In the genomic region with DNA sequence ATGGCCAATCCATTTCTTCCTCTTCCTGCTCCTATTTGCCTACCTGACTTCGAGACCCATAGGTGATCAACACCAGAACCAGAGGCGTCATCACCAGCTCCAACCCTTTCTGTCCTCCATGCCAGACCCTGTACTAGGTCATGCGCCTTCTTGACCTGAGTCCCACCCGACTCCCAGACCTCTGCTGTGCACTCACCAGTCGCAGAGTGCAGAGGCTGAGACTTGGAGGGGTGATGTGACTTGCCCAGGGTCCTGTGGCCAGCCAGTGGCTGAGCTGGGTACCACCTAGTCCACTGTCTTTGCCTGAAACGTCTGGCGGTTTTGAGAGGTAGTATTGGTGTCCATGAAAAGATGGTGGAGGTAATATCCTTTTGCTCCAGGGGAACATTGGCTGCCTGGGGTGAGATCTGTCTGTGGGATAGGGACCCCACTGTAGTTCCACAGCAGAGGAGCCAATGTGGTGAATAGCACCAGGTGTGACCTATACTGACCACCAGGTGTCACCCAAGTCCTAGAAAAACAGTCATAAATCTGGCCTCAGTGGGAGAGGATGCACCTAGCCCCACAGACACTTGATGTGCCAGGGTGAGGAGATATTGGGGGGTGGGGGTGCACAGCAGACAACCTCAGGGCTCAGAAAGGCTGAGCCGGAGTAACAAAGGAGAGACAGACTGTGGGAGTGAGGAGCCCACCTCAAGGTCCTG, we compare ENCODE assay signal across 10 mouse cellular contexts. TPM values are rescaled to one million over a fixed set of nuclear protein-coding genes. Genes with fewer than 3 reads are reported as not detected.
DNase-seq lines count a peak whose midpoint lies in the region; TF ChIP-seq lines count a peak whose summit lies in the region.
"Had no signal": no experiment of that assay in that cellular context is flagged by ENCODE, and none has a peak within 500 bp of the region (broad histone marks: within the 10 kb centered on the region; RNA-seq: fewer than 3 reads in every experiment).

No protein-coding gene starts in this region.

- in situ Hi-C loops in CH12.LX (cut with MboI; ENCODE audit: low pct_ligation_motif_present, low pct_unique_long_range_greater_than_20kb, low sequenced_read_pairs) = loop anchor here (5.0 to 10.0 kb wide), 2 partner anchors 39 to 106 kb away; no protein-coding TSS in a partner anchor

- TF ChIP-seq RAD21 in CH12.LX (IDR thresholded peaks at IDR 0.05; ENCODE audit: low read depth, low read length) = peak; percentile 74

- no peak for TF ChIP-seq EP300 in CH12.LX (IDR thresholded peaks at IDR 0.05; ENCODE audit: low read length)

- no peaks in the 10 kb centered on the region for H3K4me1 ChIP-seq in CH12.LX (ENCODE audit: control insufficient read depth in 1 of 2, insufficient read depth in 2 of 2)
- H3K4me1 ChIP-seq in hindbrain, embryonic 10.5 days (replicated peaks) = peaks cover 41% of the 10 kb centered on the region

- H3K9me3 ChIP-seq in CH12.LX (replicated peaks; ENCODE audit: low read length) = peaks cover 8% of the 10 kb centered on the region
- H3K9me3 ChIP-seq in hindbrain, embryonic 10.5 days = peaks cover 5% of the 10 kb centered on the region; the same call in 1 of the 2 replicates

- dilution Hi-C loops in CH12.LX (cut with MboI; ENCODE audit: extremely low pct_ligation_motif_present, extremely low pct_unique_long_range_greater_than_20kb, low sequenced_read_pairs) = no loop called here

- TF ChIP-seq CTCF in CH12.LX (conservative IDR thresholded peaks at IDR 0.05 in 1 of 2, IDR thresholded peaks at IDR 0.05 in 1 of 2; ENCODE audit: low read depth in 2 of 2, low read length in 2 of 2) = peak; percentile 29 to 82; a peak in 3 of 4 replicates

- H3K36me3 ChIP-seq in CH12.LX (replicated peaks in 1 of 2; ENCODE audit: control insufficient read depth in 1 of 2, insufficient read depth in 1 of 2, low read length in 1 of 2) = no peaks in the 10 kb centered on the region
- no peaks in the 10 kb centered on the region for H3K36me3 ChIP-seq in hindbrain, embryonic 10.5 days

- no peak overlapping the region for H3K27ac ChIP-seq in CH12.LX (ENCODE audit: insufficient read depth, low read depth)
- peak overlapping the region; percentile 50; the same call in 1 of the 2 replicates for H3K27ac ChIP-seq in hindbrain, embryonic 10.5 days

- DNase-seq in gastrocnemius, adult 18-20 months (ENCODE audit: low spot score) = peak; percentile 50
- DNase-seq in gastrocnemius, postnatal 25 days = no peak
- peak; percentile 26 for DNase-seq in CH12.LX (ENCODE audit: extremely low read depth)
- DNase-seq in cerebellum, postnatal 4 days (ENCODE audit: low spot score in 2 of 2) = peak; percentile 35 to 52
- DNase-seq in hindbrain, embryonic 10.5 days (ENCODE audit: low spot score) = peak; percentile 40
- peak; percentile 55 for DNase-seq in layer of hippocampus, adult 9-11 months
- DNase-seq in naive thymus-derived CD4-positive, alpha-beta T cell, adult 2 months (ENCODE audit: low read depth) = peak; percentile 6
- no peak for DNase-seq in testis, postnatal 10 days (ENCODE audit: low spot score)

- no peak for TF ChIP-seq POLR2A in CH12.LX (IDR thresholded peaks at IDR 0.05; ENCODE audit: low read depth, low read length)

- peaks cover 79% of the 10 kb centered on the region for H3K27me3 ChIP-seq in CH12.LX (replicated peaks)
- H3K27me3 ChIP-seq in hindbrain, embryonic 10.5 days (ENCODE audit: insufficient read depth, poor library complexity, severe bottlenecking) = peaks cover 4% of the 10 kb centered on the region; the same call in 1 of the 2 replicates

- H3K4me2 ChIP-seq in CH12.LX (ENCODE audit: insufficient read depth, low read depth, poor library complexity, severe bottlenecking) = no peak overlapping the region

- WGBS in hindbrain, embryonic 10.5 days = 65% methylated on average over 8 of the region's 8 CpGs

- H3K79me2 ChIP-seq in CH12.LX (replicated peaks; ENCODE audit: control insufficient read depth, extremely low read depth, insufficient read depth, poor library complexity, severe bottlenecking) = no peaks in the 10 kb centered on the region

- H3K9ac ChIP-seq in CH12.LX (ENCODE audit: insufficient read depth, low read depth) = no peak overlapping the region

- H3K4me3 ChIP-seq in CH12.LX (replicated peaks in 1 of 3; ENCODE audit: low read depth in 2 of 3, low read length in 2 of 3, poor library complexity in 1 of 3) = no peak overlapping the region
- H3K4me3 ChIP-seq in hindbrain, embryonic 10.5 days = no peak overlapping the region

TF ChIP-seq in CH12.LX, 34 proteins besides CTCF, POLR2A, EP300 and RAD21:
- TF ChIP-seq MEF2A (IDR thresholded peaks at IDR 0.05; ENCODE audit: borderline replicate concordance, low read depth, low read length) (no peak), ZC3H11A (IDR thresholded peaks at IDR 0.05; ENCODE audit: low read depth, low read length) (0 out of 2 replicates have a peak, but pooled peaks have one; percentile 27), JUN (IDR thresholded peaks at IDR 0.05; ENCODE audit: insufficient read depth, low read depth, low read length) (no peak), NELFE (IDR thresholded peaks at IDR 0.05; ENCODE audit: low read depth, low read length) (no peak), HCFC1 (IDR thresholded peaks at IDR 0.05; ENCODE audit: low read depth, low read length) (no peak), TCF12 (IDR thresholded peaks at IDR 0.05; ENCODE audit: low read depth, low read length) (no peak), SMC3 (IDR thresholded peaks at IDR 0.05; ENCODE audit: low read depth, low read length) (peak; percentile 87), GABPA (IDR thresholded peaks at IDR 0.05; ENCODE audit: insufficient replicate concordance, low read depth, low read length) (no peak), MAZ (IDR thresholded peaks at IDR 0.05; ENCODE audit: low read depth, low read length) (no peak), SIN3A (IDR thresholded peaks at IDR 0.05; ENCODE audit: low read length) (no peak)

RNA-seq across cellular contexts. Expression of a gene that starts 8.9 kb away (rescaled TPM):
- total RNA-seq in gastrocnemius, adult 18-20 months (2021) = under 1 TPM in 1 of 2 experiments, not detected in 1; 0.11 TPM
- not detected for total RNA-seq in gastrocnemius, postnatal 25 days (2021)
- total RNA-seq in CH12.LX (2012; rRNA removed) (not detected in 2 replicates), CH12.LX (2014; rRNA removed) (not detected in 2 replicates)
- not detected in 2 replicates for polyA plus RNA-seq in CH12.LX (2012; ENCODE audit: insufficient read length, low read depth)
- 0.84 and 1.2 TPM in 2 replicates for polyA plus RNA-seq in hindbrain, embryonic 10.5 days (2016; fragmentation: Nextera tagmentation; extraction: Ambion mirVana)
- total RNA-seq: MEL had no signal

RNA-seq across cellular contexts. Expression of a gene that starts 11.6 kb away (rescaled TPM):
- total RNA-seq in gastrocnemius, adult 18-20 months (2021) = under 1 TPM; 0.09 to 0.33 TPM
- under 1 TPM in 1 of 2 experiments, not detected in 1; 0.08 TPM for total RNA-seq in gastrocnemius, postnatal 25 days (2021)
- not detected in 2 replicates for total RNA-seq in CH12.LX (2012; rRNA removed)
- total RNA-seq in CH12.LX (2014; rRNA removed) = not detected in 2 replicates
- polyA plus RNA-seq in CH12.LX (2012; ENCODE audit: insufficient read length, low read depth) = not detected in 2 replicates
- polyA plus RNA-seq in hindbrain, embryonic 10.5 days (2016; fragmentation: Nextera tagmentation; extraction: Ambion mirVana) = 2.3 and 4.6 TPM in 2 replicates
- total RNA-seq: MEL had no signal

RNA-seq across cellular contexts. Expression of a gene that starts 23.9 kb away (rescaled TPM):
- total RNA-seq in gastrocnemius, adult 18-20 months (2021) = not detected
- not detected for total RNA-seq in gastrocnemius, postnatal 25 days (2021)
- not detected in 2 replicates for total RNA-seq in CH12.LX (2012; rRNA removed)
- not detected in 2 replicates for total RNA-seq in CH12.LX (2014; rRNA removed)
- not detected in 2 replicates for polyA plus RNA-seq in CH12.LX (2012; ENCODE audit: insufficient read length, low read depth)
- polyA plus RNA-seq in hindbrain, embryonic 10.5 days (2016; fragmentation: Nextera tagmentation; extraction: Ambion mirVana) = 0.89 and 0.95 TPM in 2 replicates
- total RNA-seq: MEL had no signal
- polyA plus RNA-seq: heart, embryonic 16.5 days had no signal

RNA-seq across cellular contexts. Expression of a gene that starts 27.0 kb away (rescaled TPM):
- under 1 TPM; 0.39 to 0.59 TPM for total RNA-seq in gastrocnemius, adult 18-20 months (2021)
- under 1 TPM in 1 of 2 experiments, not detected in 1; 0.29 TPM for total RNA-seq in gastrocnemius, postnatal 25 days (2021)
- total RNA-seq in CH12.LX (2012; rRNA removed) = not detected in 2 replicates
- not detected in 2 replicates for total RNA-seq in CH12.LX (2014; rRNA removed)
- not detected in 2 replicates for polyA plus RNA-seq in CH12.LX (2012; ENCODE audit: insufficient read length, low read depth)
- polyA plus RNA-seq in hindbrain, embryonic 10.5 days (2016; fragmentation: Nextera tagmentation; extraction: Ambion mirVana) = 1.0 and 1.4 TPM in 2 replicates
- total RNA-seq: MEL had no signal
- polyA plus RNA-seq: heart, embryonic 16.5 days had no signal

Comparison
In these comparisons a context has a peak if more than half of its experiments do, and no peak if none do; other contexts are left out.
1. DNase-seq: peak in gastrocnemius, adult 18-20 months (single experiment), CH12.LX (single experiment), cerebellum, postnatal 4 days (2 of 2), hindbrain, embryonic 10.5 days (single experiment), layer of hippocampus, adult 9-11 months (single experiment) and naive thymus-derived CD4-positive, alpha-beta T cell, adult 2 months (single experiment); none in gastrocnemius, postnatal 25 days (single experiment) and testis, postnatal 10 days (single experiment).